Mouse (Mus musculus) urinary bladder, postnatal 10 days (tissue): ENCODE results near the gene Mme.

Experiments used
- DNase-seq: peaks from one replicate; pipeline ENCODE4 v3.0.0; 2022; ENCODE audit warnings: low spot score

Mme gene

GRCm38 (mm10) chr3:63350704-63351103 lies 109.4 kb downstream of the Mme start:
- no peak for DNase-seq

GRCm38 (mm10) chr3:63351680-63352260 lies 110.4 kb downstream of the Mme start:
- no peak for DNase-seq

GRCm38 (mm10) chr3:63359512-63359911 lies 118.2 kb downstream of the Mme start:
- DNase-seq, result no peak

GRCm38 (mm10) chr3:63384989-63385388 lies 143.7 kb downstream of the Mme start:
- no peak for DNase-seq

GRCm38 (mm10) chr3:63390774-63391173 lies 149.4 kb downstream of the Mme start:
- DNase-seq, result no peak

- no peak for DNase-seq
Measured at GRCm38 (mm10) chr3:63391348-63391747, 150.0 kb downstream of the Mme start.

GRCm38 (mm10) chr3:63394424-63394941 lies 153.1 kb downstream of the Mme start:
- no peak for DNase-seq

- no peak for DNase-seq
Measured at GRCm38 (mm10) chr3:63398171-63398570, 156.8 kb downstream of the Mme start.

GRCm38 (mm10) chr3:63406438-63406837 lies 165.1 kb downstream of the Mme start:
- DNase-seq, result no peak

- DNase-seq, result no peak
Measured at GRCm38 (mm10) chr3:63411006-63411405, 169.7 kb downstream of the Mme start.

GRCm38 (mm10) chr3:63412220-63412937 lies 171.0 kb downstream of the Mme start:
- DNase-seq, result no peak

GRCm38 (mm10) chr3:63413046-63413911 lies 171.9 kb downstream of the Mme start:
- DNase-seq, result no peak

GRCm38 (mm10) chr3:63417284-63417683 lies 175.9 kb downstream of the Mme start:
- DNase-seq, result no peak

- no peak for DNase-seq
Measured at GRCm38 (mm10) chr3:63417758-63418157, 176.4 kb downstream of the Mme start.

- DNase-seq, result no peak
Measured at GRCm38 (mm10) chr3:63423552-63423951, 182.2 kb downstream of the Mme start.
